Mouse (Mus musculus) liver, embryonic 12.5 days (tissue): ENCODE results near the gene Gpat3. TPM values are rescaled to one million over a fixed set of nuclear protein-coding genes. Genes with fewer than 3 reads are reported as not detected.

Experiments
- ATAC-seq: fragments of 200-750 bp; cut with Nextera tagmentation; 2 replicates; pipeline ENCODE4 v1.8.0; 2017; ENCODE audit warnings: moderate number of reproducible peaks, mild to moderate bottlenecking, moderate library complexity
- H3K27ac ChIP-seq: fragments of 300-500 bp; sonication (generic); 2 replicates; pipeline ENCODE4 v1.5.1; 2016; ENCODE audit warnings: mild to moderate bottlenecking
- H3K27me3 ChIP-seq: fragments of 300-500 bp; sonication (generic); replicated peaks from 2 replicates; pipeline ENCODE4 v1.6.1; 2016; ENCODE audit warnings: mild to moderate bottlenecking, moderate library complexity
- H3K36me3 ChIP-seq: fragments of 300-500 bp; sonication (generic); 2 replicates; pipeline ENCODE4 v1.6.1; 2016; ENCODE audit warnings: mild to moderate bottlenecking, moderate library complexity
- H3K4me1 ChIP-seq: fragments of 300-500 bp; sonication (generic); 2 replicates; pipeline ENCODE4 v1.6.1; 2016
- H3K4me2 ChIP-seq: fragments of 300-500 bp; sonication (generic); 2 replicates; pipeline ENCODE4 v1.6.1; 2016; ENCODE audit warnings: mild to moderate bottlenecking, moderate library complexity
- H3K4me3 ChIP-seq: fragments of 300-500 bp; sonication (generic); 2 replicates; pipeline ENCODE4 v1.5.1; 2016; ENCODE audit warnings: mild to moderate bottlenecking, moderate library complexity
- H3K9ac ChIP-seq: fragments of 300-500 bp; sonication (generic); 2 replicates; pipeline ENCODE4 v1.6.1; 2016; ENCODE audit warnings: mild to moderate bottlenecking, moderate library complexity
- H3K9me3 ChIP-seq: fragments of 300-500 bp; sonication (generic); replicated peaks from 2 replicates; pipeline ENCODE4 v1.6.1; 2016; ENCODE audit warnings: mild to moderate bottlenecking, moderate library complexity
- WGBS: fragments of 180-500 bp; shearing (Covaris S2); methylation state at CpG from one replicate; pipeline ENCODE4 v1.1.7; 2016; ENCODE audit not compliant: insufficient replicate concordance; 5-methylcytosine and 5-hydroxymethylcytosine counted together
- polyA plus RNA-seq: library from polyadenylated mRNA; unstranded; fragments of >200 nt; fragmentation: Nextera tagmentation; extraction: Ambion mirVana; gene quantifications from 2 replicates; pipeline ENCODE4 v1.2.1, GENCODE M21; 2016

The Gpat3 gene
- polyA plus RNA-seq: 0.75 and 0.93 TPM in 2 replicates

DNA sequence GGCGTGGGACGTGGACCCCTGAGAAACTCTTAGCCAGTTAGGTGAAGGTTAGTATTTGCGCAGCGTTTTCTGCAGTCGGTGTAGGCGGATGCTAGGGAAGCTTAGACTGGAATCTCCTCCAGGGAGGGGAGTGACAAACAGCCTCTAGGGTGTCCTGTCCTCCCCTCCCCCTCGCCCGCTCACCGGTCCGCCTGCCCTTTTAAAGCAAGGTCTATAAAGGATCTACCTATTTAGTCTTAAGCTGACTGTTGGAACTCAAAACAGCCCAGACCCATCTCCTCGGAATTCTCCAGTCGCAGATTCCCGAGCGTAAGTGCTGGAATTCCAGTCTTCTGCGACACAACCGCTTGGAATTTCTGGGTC, at the start of gene Gpat3:
Gpat3 (plus strand) TSS at position 229 of the 363 bp plus-strand sequence.
- peak within 1 kb of the TSS; percentile 77 for H3K4me2 ChIP-seq
- 0 out of 2 replicates have a peak, but pooled peaks cover 4% of the 10 kb centered on the region for H3K9me3 ChIP-seq
- H3K36me3 ChIP-seq: no peaks in the 10 kb centered on the region
- peak within 1 kb of the TSS; percentile 39; the same call in 1 of the 2 replicates for H3K9ac ChIP-seq
- WGBS: 2% methylated on average over 16 of the region's 16 CpGs
- no peak within 1 kb of the TSS for H3K27ac ChIP-seq
- H3K27me3 ChIP-seq: peaks cover 62% of the 10 kb centered on the region
- 0 out of 2 replicates have a peak, but pooled peaks cover 13% of the 10 kb centered on the region for H3K4me1 ChIP-seq
- no peak for ATAC-seq
- peak within 1 kb of the TSS; percentile 56 for H3K4me3 ChIP-seq

DNA sequence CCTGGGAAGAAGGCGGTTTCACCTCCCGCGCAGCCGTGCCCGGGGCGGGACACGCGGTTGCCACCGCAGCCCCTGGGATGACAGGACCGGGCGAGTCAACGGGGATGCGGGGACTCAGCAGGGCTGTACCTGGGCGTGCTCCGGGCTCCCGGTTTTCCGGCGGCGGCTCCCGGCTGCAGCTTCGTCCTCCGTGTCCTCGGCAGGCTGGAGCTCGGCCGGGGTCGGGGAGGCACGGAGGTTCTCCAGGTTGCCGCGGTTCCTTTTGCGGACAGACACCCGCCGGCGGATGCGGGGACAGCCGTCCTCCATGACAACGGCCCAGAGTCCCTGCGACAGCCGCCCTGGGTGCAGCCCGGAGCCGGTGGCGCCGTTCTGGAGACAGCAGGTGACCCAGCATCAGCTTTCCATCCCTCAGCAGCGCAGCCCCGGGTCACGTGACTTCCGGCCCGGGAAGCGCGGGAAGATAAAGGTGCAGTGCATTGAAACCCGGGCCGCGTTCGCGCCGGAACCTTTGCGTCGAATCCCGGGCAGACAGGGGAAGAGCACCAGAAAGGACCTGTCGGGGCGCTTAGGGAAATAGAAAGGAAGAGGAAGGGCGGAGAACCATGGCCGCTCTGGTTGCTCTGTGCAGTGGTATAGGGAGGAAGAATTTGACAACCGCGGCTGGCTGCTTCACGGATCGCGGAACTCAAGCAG, 47.2 kb upstream of the Gpat3 start, which contains the start of the genes Helq and Mrps18c:
Helq (minus strand) TSS at position 434 of the 696 bp plus-strand sequence.
Mrps18c (plus strand) TSS at position 463 of the 696 bp plus-strand sequence.
- peak; percentile 97 for ATAC-seq
- Histone ChIP-seq H3K36me3 (peaks cover 58% of the 10 kb centered on the region), H3K9me3 (no peaks in the 10 kb centered on the region), H3K4me3 (peak within 1 kb of the TSS; percentile 95), H3K4me2 (peak within 1 kb of the TSS; percentile 92), H3K4me1 (peaks cover 24% of the 10 kb centered on the region), H3K27ac (peak within 1 kb of the TSS; percentile 75), H3K27me3 (no peaks in the 10 kb centered on the region), H3K9ac (peak within 1 kb of the TSS; percentile 89)
- under 1% methylated on average over 66 of the region's 67 CpGs for WGBS

DNA sequence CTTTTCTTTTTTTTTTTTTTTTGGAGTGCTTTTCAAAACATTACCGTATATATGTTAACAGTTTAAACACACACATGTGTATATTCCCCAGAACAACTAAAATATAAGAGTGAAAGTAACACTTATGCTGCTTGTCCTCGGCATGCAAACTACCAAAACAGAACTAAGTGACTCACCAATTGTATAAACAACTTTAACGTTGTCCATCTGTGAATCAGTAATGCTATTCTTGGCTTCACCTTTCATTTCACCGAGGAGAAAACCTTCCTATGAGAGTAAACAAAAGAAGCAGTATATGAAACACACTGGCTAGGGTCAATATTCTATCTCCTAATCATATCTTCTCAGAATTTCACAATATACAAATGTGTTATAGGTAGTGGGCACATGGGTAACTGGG, 27.2 kb upstream of the Gpat3 start:
- Histone ChIP-seq H3K9ac (no peak overlapping the region), H3K4me2 (no peak overlapping the region), H3K4me3 (no peak overlapping the region), H3K27ac (no peak overlapping the region), H3K27me3 (no peaks in the 10 kb centered on the region), H3K9me3 (no peaks in the 10 kb centered on the region), H3K36me3 (peaks cover 43% of the 10 kb centered on the region), H3K4me1 (peaks cover 15% of the 10 kb centered on the region)
- no peak for ATAC-seq
- WGBS: 87% methylated on average over 4 of the region's 4 CpGs

DNA sequence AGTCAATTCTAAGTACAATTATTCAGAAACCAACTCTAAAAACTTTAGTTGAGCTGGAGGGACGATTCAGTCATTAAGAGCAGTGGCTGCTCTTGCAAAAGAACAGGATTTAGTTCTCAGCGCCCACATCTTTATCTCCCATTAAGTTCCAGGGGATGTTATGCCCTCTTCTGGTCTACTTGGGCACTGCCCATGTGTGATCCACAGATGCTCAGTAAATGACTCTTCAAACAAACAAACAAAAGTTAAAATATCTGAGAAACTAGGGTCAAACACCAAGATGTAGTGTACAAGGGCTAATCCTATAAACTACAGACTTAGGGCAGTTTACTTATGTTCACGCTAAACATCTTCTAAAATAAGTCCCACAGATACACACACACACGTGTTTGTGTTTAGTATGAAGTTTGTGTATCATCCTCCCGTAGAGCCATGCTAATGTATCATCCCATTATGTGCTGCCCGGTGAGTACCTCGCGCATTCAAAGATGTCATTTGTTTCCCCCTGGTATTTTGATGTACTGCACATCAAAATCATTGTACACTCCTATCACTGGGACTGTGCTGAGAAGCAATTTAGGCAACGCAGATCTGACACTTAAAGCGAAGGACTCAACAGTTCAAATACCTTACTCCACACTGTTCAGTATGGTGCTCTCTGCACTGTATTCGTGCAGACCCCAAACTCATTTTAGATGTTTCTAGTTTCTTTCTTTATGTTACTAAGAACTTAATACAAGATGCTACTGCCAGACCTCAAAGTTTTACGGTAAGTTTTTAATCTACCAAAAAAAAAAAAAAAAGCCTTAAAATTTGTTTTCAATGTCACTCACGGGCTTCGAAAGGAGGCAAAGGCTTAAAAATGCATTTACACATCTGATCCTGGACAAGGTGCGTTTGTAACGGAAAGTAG, 25.7 kb upstream of the Gpat3 start:
- Histone ChIP-seq H3K27me3 (no peaks in the 10 kb centered on the region), H3K27ac (peak overlapping the region; percentile 87), H3K4me3 (peak overlapping the region; percentile 86), H3K4me2 (peak overlapping the region; percentile 83), H3K36me3 (peaks cover 30% of the 10 kb centered on the region), H3K9ac (peak overlapping the region; percentile 97), H3K9me3 (no peaks in the 10 kb centered on the region), H3K4me1 (peaks cover 15% of the 10 kb centered on the region)
- peak; percentile 63 for ATAC-seq
- 22% methylated on average over 16 of the region's 16 CpGs for WGBS

DNA sequence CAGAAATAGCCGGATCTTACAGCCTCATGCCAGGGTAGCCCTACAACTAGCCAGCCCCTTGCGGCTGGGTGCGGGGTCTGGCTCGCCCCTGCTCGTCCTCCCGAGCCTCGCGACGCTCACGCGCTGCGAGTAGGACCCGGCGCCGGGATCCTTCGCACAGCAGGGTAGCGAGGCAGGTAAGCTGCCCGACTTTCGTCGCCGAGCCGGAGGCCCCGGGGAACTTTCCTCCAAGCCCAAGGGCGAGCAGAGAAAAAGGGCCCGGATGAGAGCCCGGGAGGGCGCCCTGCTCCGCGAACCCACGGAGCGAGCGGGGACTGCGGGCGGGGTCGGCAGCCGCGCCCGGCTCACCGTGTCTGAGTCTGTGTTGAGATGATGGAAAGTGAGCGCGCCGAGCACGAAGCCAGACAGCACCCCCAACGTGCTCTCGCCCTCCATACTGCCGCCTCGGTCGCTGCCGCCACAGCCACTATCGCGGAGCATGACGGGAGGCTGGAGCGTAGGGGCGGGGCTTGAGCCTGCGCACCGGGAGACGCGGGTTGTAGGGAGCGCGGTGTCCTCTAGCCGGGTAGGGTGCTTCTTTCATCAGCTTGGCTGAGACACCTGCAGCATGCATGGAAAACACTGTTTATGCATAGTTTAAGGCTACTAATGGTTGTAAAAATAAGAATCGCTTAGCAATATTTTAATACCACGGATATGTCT, 24.9 kb upstream of the Gpat3 start, which contains the start of gene Abraxas1:
Abraxas1 (minus strand) TSS at position 483 of the 702 bp plus-strand sequence.
- under 1% methylated on average over 63 of the region's 63 CpGs for WGBS
- peak within 1 kb of the TSS; percentile 97 for H3K9ac ChIP-seq
- H3K36me3 ChIP-seq: peaks cover 27% of the 10 kb centered on the region
- no peaks in the 10 kb centered on the region for H3K27me3 ChIP-seq
- ATAC-seq: peak; percentile 95
- peak within 1 kb of the TSS; percentile 83 for H3K4me2 ChIP-seq
- peak within 1 kb of the TSS; percentile 87 for H3K27ac ChIP-seq
- peaks cover 15% of the 10 kb centered on the region for H3K4me1 ChIP-seq
- no peaks in the 10 kb centered on the region for H3K9me3 ChIP-seq
- H3K4me3 ChIP-seq: peak within 1 kb of the TSS; percentile 86

DNA sequence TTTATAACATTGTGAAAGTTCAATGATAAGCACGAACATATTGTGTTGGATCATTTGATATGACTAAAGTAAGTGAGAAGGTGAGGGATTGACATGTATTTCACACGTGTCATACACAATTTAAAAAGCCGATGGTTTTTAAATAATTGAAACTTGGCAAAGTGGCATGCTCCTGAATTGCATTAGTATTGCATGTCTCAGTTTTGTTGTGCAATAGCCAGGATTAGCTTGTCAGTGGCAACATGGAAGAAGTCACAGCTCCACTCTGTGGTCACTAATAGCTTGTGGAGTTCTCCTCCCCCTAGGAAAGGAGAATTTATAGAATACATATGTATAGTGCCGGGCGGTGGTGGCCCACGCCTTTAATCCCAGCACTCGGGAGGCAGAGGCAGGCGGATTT, 24.1 kb upstream of the Gpat3 start:
- 71% methylated on average over 8 of the region's 8 CpGs for WGBS
- no peaks in the 10 kb centered on the region for H3K27me3 ChIP-seq
- no peak for ATAC-seq
- H3K27ac ChIP-seq: no peak overlapping the region
- peaks cover 19% of the 10 kb centered on the region for H3K36me3 ChIP-seq
- peaks cover 15% of the 10 kb centered on the region for H3K4me1 ChIP-seq
- H3K4me2 ChIP-seq: peak overlapping the region; percentile 83
- H3K9me3 ChIP-seq: no peaks in the 10 kb centered on the region
- H3K9ac ChIP-seq: peak overlapping the region; percentile 97; the same call in 1 of the 2 replicates
- peak overlapping the region; percentile 86 for H3K4me3 ChIP-seq

DNA sequence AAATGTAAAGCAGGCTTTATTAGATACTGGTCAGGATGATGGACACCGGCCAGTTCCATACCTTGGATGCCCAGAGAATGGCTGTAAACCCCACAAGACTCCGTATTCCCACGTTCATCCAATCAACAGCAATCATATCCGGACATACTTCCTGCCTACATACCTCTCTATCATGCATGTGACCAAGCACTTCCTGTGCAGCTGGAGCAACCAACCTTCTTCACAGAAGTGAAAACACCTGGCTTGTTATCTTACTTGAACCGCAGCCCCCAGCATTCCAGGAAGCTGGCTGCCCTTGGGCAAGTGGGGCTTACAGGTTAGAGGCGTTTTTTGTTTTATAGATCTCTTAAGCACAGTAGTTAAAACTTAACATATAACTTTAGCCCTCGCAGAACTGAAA, 22.7 kb upstream of the Gpat3 start:
- WGBS: 54% methylated on average over 7 of the region's 7 CpGs
- no peak overlapping the region for H3K4me3 ChIP-seq
- no peaks in the 10 kb centered on the region for H3K9me3 ChIP-seq
- peaks cover 5% of the 10 kb centered on the region for H3K36me3 ChIP-seq
- H3K27me3 ChIP-seq: no peaks in the 10 kb centered on the region; the same call in 1 of the 2 replicates
- H3K4me2 ChIP-seq: no peak overlapping the region
- no peak overlapping the region for H3K9ac ChIP-seq
- no peak for ATAC-seq
- peaks cover 15% of the 10 kb centered on the region for H3K4me1 ChIP-seq
- H3K27ac ChIP-seq: no peak overlapping the region

DNA sequence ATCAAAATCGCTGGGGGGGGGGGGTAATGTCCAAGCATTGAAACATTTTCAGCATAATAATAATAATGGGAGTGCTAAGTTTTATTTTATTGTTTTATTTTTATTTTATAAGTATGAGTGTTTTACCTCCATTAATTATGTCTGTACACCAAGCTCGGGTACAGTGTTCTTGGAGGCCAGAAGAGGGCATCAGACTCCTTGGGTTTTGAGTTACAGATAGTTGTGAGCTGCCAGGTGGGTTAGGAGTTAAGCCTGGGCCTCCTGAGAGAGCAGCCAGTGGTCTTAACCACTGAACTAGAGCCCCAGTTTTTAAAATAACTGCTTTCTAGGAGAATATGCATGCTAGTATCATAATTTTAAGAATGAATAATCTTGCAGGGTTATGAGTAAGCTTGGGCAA, 19.5 kb upstream of the Gpat3 start:
- Histone ChIP-seq H3K4me3 (no peak overlapping the region), H3K9me3 (no peaks in the 10 kb centered on the region), H3K4me2 (no peak overlapping the region), H3K9ac (no peak overlapping the region), H3K27me3 (no peaks in the 10 kb centered on the region; the same call in 1 of the 2 replicates), H3K27ac (no peak overlapping the region), H3K4me1 (peaks cover 6% of the 10 kb centered on the region; the same call in 1 of the 2 replicates), H3K36me3 (no peaks in the 10 kb centered on the region)
- ATAC-seq: no peak
- 15% methylated on average over 2 of the region's 2 CpGs for WGBS

DNA sequence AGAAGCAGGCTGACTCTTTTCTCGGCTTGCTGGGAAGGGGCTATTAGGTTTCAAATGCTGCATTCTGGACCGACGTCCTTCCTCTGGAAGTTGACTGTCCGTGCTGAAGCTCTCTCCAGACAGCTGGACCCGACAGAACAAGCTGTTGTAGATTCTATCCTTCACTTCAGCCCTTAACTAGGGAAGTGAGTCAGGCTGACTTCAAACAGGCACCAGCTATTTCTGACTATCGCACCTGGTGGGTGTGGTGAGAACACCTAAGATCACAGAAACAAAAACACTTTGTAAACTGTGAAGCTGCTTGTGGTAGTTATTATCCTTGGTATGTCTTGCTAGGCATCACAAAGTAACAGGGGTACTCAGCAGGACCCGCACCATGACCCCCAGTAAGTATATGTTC, 19.0 kb upstream of the Gpat3 start:
- no peak overlapping the region for H3K4me3 ChIP-seq
- no peak overlapping the region for H3K27ac ChIP-seq
- H3K4me2 ChIP-seq: no peak overlapping the region

DNA sequence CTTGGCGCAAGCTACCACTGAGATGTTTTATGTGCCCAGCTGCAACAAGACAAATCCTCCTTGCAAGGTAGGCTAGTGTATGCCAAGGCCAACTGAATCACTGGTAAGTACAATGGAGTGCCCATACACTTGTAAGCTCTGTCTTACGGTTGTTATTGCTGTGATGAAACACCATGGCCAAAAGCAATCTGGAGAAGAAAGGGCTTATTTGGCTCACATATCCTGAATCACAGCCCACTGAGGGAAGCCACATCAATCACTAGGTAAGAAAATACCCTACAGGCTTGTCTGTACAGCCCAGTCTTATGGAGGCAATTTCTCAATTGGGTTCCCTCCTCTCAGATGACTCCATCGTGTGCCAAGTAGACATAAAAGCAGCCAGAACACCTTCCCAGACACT, 16.8 kb upstream of the Gpat3 start:
- ATAC-seq: no peak
- WGBS: 71% methylated on average over 3 of the region's 3 CpGs
- Histone ChIP-seq H3K4me3 (no peak overlapping the region), H3K4me2 (no peak overlapping the region), H3K9ac (no peak overlapping the region), H3K9me3 (no peaks in the 10 kb centered on the region), H3K36me3 (no peaks in the 10 kb centered on the region), H3K27me3 (no peaks in the 10 kb centered on the region; the same call in 1 of the 2 replicates), H3K4me1 (no peaks in the 10 kb centered on the region), H3K27ac (no peak overlapping the region)

More for the DNA sequence above, 19.0 kb upstream of the Gpat3 start:
- ATAC-seq: no peak
- Histone ChIP-seq H3K4me1 (peaks cover under 1% of the 10 kb centered on the region; the same call in 1 of the 2 replicates), H3K9ac (no peak overlapping the region), H3K27me3 (no peaks in the 10 kb centered on the region; the same call in 1 of the 2 replicates), H3K36me3 (no peaks in the 10 kb centered on the region), H3K9me3 (no peaks in the 10 kb centered on the region)
- 63% methylated on average over 7 of the region's 7 CpGs for WGBS

DNA sequence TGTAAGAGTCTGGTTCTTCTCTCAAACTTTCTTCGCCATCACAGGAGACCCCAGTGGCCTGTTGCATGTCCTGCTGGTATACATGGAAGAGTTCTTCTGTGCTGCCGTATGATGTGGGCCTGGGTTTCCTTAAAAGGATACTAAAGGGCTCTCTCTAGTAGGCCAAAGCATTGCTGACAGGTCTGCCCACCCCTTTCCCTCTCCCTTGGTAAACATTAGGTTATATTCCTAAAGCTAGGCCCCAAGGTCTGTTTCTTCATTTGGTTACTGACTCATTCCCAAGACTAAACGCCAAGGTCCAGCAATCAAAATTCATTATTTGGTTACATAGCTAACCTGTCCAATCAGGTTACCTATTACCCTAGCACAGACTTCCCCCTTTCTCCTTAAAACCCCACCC, 12.8 kb upstream of the Gpat3 start:
- Histone ChIP-seq H3K9me3 (no peaks in the 10 kb centered on the region), H3K4me1 (no peaks in the 10 kb centered on the region), H3K36me3 (no peaks in the 10 kb centered on the region), H3K27ac (no peak overlapping the region), H3K9ac (no peak overlapping the region), H3K4me3 (no peak overlapping the region), H3K27me3 (no peaks in the 10 kb centered on the region), H3K4me2 (no peak overlapping the region)
- WGBS: 67% methylated on average over 3 of the region's 3 CpGs
- no peak for ATAC-seq
